Mouse (Mus musculus) left cerebral cortex, adult 2 months (tissue): ENCODE data around the gene Nr2f1. TPM values are rescaled to one million over a fixed set of nuclear protein-coding genes. Genes with fewer than 3 reads are reported as not detected.
A peak's percentile ranks its signal among the peaks of the same experiment; 100 is the strongest.
"Not testable (repeated sequence)": the region's sequence is repeated elsewhere in the genome, so short reads cannot be mapped to it uniquely, and the experiment has no call there.

ENCODE experiments used
- DNase-seq, 2 experiments: peaks; one replicate each; pipeline ENCODE4 v3.0.0; 2021 to 2022; ENCODE audit warnings: low spot score in 2 of 2, mixed read lengths in 1 of 2; ENCODE audit errors: extremely low spot score in 1 of 2
- H3K27ac ChIP-seq: fragments of 200-600 bp; 2 replicates; pipeline ENCODE4 v1.8.1; 2022
- H3K4me3 ChIP-seq: fragments of 200-600 bp; 2 replicates; pipeline ENCODE4 v1.8.1; 2022
- CTCF ChIP-seq: fragments of 200-600 bp; IDR thresholded peaks from 2 replicates; pipeline ENCODE4 v1.8.1; 2022; ENCODE audit warnings: antibody characterized with exemption, mild to moderate bottlenecking, moderate library complexity
- intact Hi-C: fragments of 180-260 bp; cut with DNase I; formaldehyde crosslinking; loops from one replicate; pipeline ENCODE4 v1.15.1; 2025
- long read RNA-seq, 2 experiments: library from polyadenylated mRNA; stranded (forward); transcript quantifications; one replicate each; pipeline ENCODE4 v2.0.0; 2021; ENCODE audit warnings: borderline mapping rate in 2 of 2
- total RNA-seq, 2 experiments: library from RNA; stranded (reverse); gene quantifications; 2 replicates each; pipeline ENCODE4 v1.2.3; 2021

Nr2f1 gene
- 100 to 1,000 TPM; 118 to 125 TPM for total RNA-seq
- long read RNA-seq, experiment 1, transcript Nr2f1-201 (3 exons, 3,207 nt): major isoform, 13 of 30 reads
- long read RNA-seq, experiment 1, partial matches to known transcripts: 6 of 30 reads
- long read RNA-seq, experiment 1, other reads (novel, unspliced or antisense): 9 of 30 reads
- long read RNA-seq, experiment 2, transcript Nr2f1-201 (3 exons, 3,207 nt): major isoform, 10 of 21 reads
- long read RNA-seq, experiment 2, partial matches to known transcripts: 5 of 21 reads
- long read RNA-seq, experiment 2, other reads (novel, unspliced or antisense): 2 of 21 reads

DNA sequence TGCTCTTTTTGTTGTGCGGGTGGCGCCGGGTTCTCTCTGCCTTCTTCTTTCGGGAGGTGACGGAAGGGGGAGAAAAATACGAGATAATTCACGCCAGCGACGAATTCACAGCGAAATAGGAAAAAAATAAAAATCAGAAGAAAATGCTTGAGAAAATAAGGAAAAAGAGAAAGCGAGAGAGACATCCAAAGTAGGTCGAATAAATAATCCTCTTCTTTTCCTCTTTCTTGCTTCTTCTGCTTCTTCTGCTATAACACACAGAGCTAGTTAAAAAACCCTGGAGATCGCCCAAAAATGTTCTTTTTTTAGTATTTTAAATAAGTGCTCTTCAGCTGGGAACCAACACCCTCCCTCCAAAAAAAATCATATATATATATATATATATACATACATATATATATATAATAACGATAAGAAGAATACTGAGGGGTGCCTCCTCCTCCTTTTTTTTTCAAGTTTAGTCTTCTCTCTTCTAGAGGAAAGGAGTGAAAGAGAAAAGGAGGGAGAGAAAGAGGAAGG lies at the start of gene Nr2f1:
Nr2f1 (minus strand) TSS at position 116 of the 519 bp plus-strand sequence.
- TF ChIP-seq CTCF: no peak
- intact Hi-C loops: loop anchor here (2.0 to 5.0 kb wide), 6 partner anchors 228 to 1643 kb away; no protein-coding TSS in a partner anchor
- DNase-seq: no peak
- H3K27ac ChIP-seq: peak within 1 kb of the TSS; percentile 97
- peak within 1 kb of the TSS; percentile 83 for H3K4me3 ChIP-seq

DNA sequence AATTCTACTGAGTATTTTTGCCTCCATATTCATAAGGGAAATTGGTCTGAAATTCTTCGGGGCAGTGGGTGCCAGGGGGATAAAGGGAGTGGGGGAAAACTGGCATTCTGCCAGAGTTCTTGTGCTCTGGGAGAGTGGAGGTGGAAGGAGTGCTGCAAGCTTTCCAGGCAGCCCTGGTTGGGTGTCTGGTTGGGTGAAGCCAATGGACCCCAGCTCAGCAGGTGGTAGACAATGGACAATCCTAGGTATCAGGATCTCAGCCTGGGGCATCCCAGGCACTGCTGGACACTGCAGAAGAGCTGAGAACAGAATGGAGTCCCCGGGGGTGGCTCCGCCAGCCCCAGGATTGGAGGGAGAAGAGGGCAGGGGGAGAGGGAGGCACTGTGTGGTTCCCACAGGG lies 22.1 kb upstream of the Nr2f1 start:
- TF ChIP-seq CTCF: no peak
- H3K27ac ChIP-seq: no peak overlapping the region
- intact Hi-C loops: no loop called here
- DNase-seq: no peak
- no peak overlapping the region for H3K4me3 ChIP-seq

DNA sequence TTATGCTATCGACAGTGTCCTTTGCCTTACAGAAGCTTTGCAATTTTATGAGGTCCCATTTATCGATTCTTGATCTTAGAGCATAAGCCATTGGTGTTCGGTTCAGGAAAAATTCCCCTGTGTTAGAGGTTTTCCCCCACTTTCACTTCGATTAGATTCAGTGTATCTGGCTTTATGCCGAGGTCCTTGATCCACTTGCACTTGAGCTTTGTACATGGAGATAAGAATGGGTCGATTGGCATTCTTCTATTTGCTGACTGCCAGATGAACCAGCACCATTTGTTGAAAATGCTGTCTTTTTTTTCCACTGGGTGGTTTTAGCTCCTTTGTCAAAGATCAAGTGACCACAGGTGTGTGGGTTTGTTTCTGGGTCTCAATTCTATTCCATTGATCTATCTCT lies 20.7 kb upstream of the Nr2f1 start:
- H3K27ac ChIP-seq, intact Hi-C loops, H3K4me3 ChIP-seq, DNase-seq: not testable (repeated sequence)

DNA sequence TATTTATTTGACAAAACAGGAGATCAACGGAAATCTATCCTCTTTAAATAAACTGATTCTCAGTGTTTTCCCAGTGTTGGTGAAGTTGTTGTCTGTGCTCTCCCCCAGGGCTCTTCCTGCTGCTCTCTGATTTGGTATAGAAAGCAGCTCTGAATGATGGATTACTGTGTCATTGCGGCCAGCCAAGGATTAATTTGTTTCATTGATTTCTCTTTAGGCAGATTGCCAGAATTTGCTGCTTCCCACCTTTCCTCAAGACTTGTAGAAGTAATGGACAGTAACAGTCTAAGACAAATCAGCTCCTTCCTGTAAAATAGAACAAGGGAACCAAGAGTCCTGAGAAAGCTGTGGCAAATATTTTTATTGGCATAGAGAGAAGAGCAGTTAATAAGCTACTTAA lies 15.7 kb upstream of the Nr2f1 start:
- H3K27ac ChIP-seq: no peak overlapping the region
- no peak overlapping the region for H3K4me3 ChIP-seq
- no peak for TF ChIP-seq CTCF
- DNase-seq: no peak
- intact Hi-C loops: no loop called here

DNA sequence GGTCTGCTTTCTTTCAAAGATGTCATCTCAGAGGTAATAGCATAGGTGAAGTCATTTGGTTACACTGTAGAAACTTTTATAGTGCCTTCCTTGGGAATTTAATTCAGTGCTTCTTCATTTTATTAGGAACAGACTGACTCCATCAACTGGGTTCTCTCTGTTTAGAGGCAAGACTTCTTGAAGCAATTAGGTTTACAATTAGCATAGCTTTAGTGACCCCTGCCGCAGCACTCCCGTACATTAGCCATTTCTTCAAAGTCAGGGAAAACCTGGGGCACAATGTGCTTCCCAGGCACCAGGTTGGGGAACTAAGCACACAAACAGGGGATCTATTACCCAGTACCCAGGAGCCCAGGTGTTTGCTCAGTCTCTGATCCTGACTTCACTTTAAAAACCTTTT lies 13.6 kb upstream of the Nr2f1 start:
- Histone ChIP-seq H3K27ac (no peak overlapping the region), H3K4me3 (no peak overlapping the region)
- intact Hi-C loops: loop anchor here (5.0 kb wide), 1 partner anchor 364 kb away; no protein-coding TSS in a partner anchor
- no peak for DNase-seq
- TF ChIP-seq CTCF: no peak

DNA sequence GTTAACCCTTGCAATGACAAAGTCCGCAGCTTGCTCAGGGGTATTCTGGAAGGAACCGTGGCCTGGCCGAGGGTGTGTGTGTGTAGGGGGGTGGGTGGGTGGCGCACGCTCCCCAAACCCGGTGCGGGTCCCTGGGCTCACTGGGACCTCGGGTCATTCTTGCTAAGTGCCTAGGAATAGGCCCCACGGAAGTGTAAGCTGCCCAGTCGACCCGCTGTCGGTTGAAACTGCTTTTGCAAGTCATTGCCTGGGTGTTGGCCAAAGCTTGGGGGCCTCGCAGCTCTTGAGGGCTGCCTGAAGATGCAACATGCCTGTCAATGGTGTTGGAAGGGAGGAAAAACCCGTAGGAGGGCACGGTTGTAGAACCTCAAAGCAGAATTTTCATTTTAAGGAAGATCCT lies 12.6 kb upstream of the Nr2f1 start:
- peak in 1 of 2 experiments; percentile 31 for DNase-seq
- no peak for TF ChIP-seq CTCF
- Histone ChIP-seq H3K27ac (peak overlapping the region; percentile 99), H3K4me3 (no peak overlapping the region)
- intact Hi-C loops: loop anchor here (5.0 kb wide), 1 partner anchor 365 kb away; no protein-coding TSS in a partner anchor

DNA sequence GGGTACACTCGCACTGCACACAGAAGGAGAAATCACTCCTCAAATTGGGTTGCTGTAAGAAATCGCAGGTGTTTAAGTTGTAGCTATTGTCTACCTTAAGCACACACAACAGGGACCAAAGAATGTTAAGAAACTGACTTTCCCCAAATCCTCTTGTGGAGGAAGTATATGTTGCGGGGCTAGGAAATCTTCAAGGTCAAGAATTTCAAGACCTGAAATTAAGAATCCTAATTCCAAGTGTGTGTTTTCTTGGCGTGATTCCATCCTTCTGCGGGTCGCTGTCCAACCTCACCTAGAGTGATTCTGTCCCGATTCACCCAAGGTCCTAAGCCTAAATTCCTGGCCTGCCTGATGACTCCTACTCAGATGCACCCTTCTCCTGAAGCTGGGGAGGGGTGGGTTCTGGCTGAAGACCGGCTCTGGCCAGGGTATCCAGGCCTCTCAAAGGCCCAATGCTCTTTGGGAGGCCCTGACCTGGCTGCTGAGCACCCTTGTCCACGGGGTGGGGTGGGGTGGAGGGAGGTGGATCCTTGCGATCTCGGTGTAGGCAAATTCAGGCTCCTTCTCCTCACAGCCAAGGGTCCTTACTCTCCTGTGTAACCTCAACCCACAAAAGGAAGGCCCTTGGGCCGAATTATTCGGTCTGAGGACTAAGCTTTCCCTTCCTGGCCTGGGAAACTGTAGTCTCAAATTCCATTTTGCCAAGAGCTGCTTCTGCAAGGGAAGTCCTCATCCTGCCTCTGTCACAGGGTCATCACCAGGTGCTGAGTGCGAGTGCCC lies 11.9 kb upstream of the Nr2f1 start:
- TF ChIP-seq CTCF: no peak
- peak overlapping the region; percentile 54; the same call in 1 of the 2 replicates for H3K4me3 ChIP-seq
- peak overlapping the region; percentile 99 for H3K27ac ChIP-seq
- DNase-seq: peak in 1 of 2 experiments; percentile 25
- intact Hi-C loops: loop anchor here (5.0 kb wide), 1 partner anchor 366 kb away; no protein-coding TSS in a partner anchor

DNA sequence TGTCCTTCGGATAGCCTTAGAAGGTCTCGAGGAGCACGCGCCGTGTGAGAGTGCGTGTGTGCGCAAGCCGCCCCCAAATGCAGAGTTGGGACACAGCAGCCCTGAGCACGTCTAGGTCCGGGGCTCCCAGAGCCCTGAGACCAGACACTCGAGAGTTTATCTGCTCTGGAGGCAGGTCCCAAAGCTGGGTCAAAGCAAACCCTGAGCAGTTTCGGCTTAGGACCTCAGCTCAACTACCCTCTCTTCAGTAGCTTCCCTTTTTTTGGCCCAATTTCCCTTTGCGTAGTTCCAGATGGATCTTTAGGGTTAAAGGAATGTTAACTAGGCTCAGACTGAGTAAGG lies 11.2 kb upstream of the Nr2f1 start:
- peak overlapping the region; percentile 99 for H3K27ac ChIP-seq
- no peak for TF ChIP-seq CTCF
- DNase-seq: peak in 1 of 2 experiments; percentile 43
- intact Hi-C loops: loop anchor here (5.0 kb wide), 1 partner anchor 367 kb away; no protein-coding TSS in a partner anchor
- peak overlapping the region; percentile 54 for H3K4me3 ChIP-seq

DNA sequence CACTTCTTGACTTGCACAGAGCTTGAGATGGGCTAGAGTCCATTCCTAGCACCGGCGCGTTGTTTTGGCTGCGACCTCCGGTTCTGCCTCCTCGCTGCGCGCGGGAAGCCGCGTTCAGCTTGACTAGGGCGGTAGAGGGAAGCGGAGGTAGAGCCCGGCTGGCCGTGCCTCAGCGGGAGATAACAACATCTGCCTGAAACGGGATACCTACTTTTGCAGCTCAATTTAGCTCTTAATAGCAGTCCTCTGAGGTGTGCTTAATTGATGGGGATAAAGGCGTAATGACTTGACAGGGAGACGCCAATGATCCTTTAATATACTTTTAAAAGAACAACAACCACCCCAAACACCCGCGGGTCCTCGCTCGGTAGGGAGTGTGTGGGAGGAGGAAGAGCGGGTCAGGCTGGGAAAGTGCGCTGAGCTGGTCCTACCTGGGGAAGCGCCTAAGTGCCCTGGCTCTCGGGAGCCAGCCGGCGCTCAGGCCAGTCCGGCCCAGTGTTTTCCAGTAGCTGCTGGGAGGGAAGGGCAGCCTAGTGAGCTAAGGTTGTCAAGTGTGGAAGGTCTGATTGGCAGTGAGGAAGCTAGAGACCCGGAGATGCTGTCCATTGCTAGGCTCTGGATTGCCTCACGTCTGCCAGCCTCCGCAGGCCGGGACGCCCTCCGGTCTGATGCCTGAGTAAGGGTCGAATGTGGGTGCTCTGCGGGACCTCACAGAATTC lies 10.6 kb upstream of the Nr2f1 start:
- DNase-seq: peak in 1 of 2 experiments; percentile 53
- TF ChIP-seq CTCF: no peak
- peak overlapping the region; percentile 99 for H3K27ac ChIP-seq
- peak overlapping the region; percentile 54 for H3K4me3 ChIP-seq
- intact Hi-C loops: loop anchor here (5.0 kb wide), 1 partner anchor 367 kb away; no protein-coding TSS in a partner anchor

DNA sequence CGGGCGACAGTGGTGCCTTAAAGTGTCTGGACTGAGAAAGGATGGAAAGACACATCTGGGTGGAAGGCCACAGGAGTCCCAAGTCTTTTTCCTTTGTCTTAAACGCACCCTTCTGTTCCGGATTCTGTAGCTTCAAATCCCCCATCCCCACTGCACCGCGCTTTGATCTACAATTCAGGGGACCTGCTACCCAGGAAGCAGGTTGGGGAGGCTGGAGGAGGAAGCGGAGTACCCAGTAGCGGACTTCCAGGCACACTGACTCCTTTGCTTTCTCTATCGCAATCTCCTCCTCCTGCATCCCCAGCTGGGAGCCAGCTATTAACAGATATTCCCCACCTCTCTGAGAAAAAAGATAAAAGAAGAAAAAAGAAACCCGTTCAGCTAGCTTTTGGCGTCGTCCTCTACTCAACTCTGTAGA lies 10.1 kb upstream of the Nr2f1 start:
- intact Hi-C loops: loop anchor here (2.0 to 5.0 kb wide), 2 partner anchors 368 to 449 kb away; no protein-coding TSS in a partner anchor
- DNase-seq: peak in 1 of 2 experiments; percentile 64

More for the DNA sequence above, 10.1 kb upstream of the Nr2f1 start:
- peak overlapping the region; percentile 99 for H3K27ac ChIP-seq
- no peak for TF ChIP-seq CTCF
- peak overlapping the region; percentile 54 for H3K4me3 ChIP-seq
